Mouse (Mus musculus) kidney, postnatal 14 days (tissue): ENCODE data around the gene Tbc1d22a.
"Not testable (repeated sequence)": the region's sequence is repeated elsewhere in the genome, so short reads cannot be mapped to it uniquely, and the experiment has no call there.

ENCODE experiments used
- DNase-seq: peaks from one replicate; pipeline ENCODE4 v3.0.0; 2022; ENCODE audit warnings: mixed read lengths

Gene Tbc1d22a

DNA sequence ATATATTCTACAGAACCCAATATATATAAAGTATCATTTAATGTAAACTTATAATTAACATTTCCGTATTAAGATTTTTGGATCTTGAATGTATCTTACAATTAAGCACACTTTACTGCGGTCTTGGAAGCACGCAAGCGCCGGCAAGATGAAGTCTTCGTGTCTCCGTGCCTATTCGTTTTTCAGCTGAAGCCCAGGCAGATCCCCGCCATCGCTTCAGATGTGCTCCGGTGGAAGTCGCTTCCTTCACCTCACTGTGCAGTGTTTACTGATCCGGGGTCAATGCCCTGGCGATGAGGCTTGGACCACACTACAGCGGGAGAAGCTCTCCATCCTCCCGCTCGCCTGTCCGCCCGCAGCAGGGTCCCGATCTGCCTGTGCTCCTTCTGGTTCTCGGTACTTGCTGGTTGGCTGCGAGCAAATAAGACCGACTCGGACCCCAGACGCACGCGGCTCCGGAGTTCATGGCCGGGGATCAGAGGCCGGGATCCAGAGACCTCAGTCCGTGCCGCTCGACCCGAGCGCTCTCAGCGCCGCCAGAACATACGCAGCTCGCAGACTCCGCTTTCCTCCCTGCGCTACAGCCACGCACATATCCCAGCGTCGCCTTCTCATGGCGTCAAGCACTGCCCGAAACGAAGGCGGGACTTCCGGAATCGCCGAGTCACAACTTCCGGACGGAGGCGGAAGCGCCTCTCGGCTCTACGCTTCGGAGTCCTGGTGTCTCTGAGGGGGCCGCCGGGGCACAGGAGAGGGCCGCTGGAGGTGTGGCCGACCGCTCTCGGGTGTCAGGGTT lies at the start of gene Tbc1d22a:
Gene Tbc1d22a, plus strand, starts transcription at position 707 of the 796 bp plus-strand sequence.
- DNase-seq = peak; percentile 94

DNA sequence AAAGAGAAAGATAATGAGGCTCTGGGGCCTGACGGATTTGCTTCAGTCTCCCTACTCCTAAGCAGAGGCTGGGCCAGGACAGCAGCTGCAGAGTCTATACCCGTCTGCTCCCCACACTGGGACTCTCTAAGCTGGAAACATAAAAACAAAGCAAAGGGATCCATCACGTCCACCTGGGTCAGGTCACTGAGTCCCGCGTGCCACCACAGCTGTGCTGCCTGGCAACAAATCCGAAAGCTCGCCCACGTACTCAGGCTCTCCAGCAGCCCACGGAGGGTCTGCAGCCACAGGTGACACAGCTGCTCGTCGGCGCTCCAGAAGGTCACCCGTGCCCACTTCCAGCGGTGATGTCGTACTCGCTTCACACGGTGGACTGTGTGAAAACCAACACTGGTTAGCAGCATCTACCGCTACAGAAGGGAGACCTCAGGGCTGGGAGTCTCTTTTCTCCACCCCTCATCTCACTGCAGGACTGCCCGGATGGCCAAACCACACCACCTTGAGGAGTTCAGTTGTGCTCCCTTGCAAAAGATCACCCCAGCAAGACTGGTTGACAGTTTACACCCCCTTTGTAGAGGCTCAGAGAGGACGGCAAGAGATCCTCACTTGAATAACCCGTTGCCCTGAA lies 49.4 kb upstream of the Tbc1d22a start:
- DNase-seq = no peak

- no peak for DNase-seq
Observed at GRCm38 (mm10) chr15:86165811-86166590, 48.3 kb upstream of the Tbc1d22a start.

GRCm38 (mm10) chr15:86167032-86167655 lies 47.1 kb upstream of the Tbc1d22a start:
- DNase-seq = no peak

DNA sequence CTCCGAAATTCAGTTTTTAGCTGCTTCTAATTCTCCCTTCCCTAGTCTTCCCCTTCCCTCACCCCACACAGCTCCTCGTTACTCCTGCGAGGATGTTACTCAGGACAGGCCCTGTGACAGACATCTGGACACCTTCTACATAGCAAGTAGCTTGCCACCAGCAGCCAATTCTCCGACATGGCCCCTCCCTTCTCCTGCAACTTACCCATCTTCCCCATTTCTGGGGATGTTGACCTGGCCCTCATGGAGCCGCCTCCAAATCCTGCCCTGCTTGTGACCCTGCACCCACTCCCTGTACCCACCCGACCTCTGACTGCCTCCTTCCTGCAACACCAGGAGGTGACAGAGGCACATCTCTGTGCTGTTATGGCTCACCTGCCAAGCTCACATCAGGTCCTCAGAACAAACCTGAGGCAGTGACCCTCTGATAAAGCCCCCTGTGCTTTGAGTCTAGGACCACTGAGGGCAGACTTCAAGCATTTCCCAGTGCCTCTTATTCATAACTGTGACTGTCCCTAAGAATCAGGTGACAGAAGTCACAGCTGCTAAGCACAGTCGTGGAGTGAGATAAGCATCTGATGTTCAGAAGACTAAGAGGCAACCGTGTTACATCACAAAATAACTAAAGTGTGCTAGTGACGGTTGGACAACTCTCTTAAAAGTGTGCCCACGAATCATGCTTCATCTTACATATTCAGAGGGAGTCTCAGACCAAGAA lies 46.3 kb upstream of the Tbc1d22a start:
- no peak for DNase-seq

- DNase-seq = peak; percentile 54
Observed at GRCm38 (mm10) chr15:86168505-86168867, 45.8 kb upstream of the Tbc1d22a start.

DNA sequence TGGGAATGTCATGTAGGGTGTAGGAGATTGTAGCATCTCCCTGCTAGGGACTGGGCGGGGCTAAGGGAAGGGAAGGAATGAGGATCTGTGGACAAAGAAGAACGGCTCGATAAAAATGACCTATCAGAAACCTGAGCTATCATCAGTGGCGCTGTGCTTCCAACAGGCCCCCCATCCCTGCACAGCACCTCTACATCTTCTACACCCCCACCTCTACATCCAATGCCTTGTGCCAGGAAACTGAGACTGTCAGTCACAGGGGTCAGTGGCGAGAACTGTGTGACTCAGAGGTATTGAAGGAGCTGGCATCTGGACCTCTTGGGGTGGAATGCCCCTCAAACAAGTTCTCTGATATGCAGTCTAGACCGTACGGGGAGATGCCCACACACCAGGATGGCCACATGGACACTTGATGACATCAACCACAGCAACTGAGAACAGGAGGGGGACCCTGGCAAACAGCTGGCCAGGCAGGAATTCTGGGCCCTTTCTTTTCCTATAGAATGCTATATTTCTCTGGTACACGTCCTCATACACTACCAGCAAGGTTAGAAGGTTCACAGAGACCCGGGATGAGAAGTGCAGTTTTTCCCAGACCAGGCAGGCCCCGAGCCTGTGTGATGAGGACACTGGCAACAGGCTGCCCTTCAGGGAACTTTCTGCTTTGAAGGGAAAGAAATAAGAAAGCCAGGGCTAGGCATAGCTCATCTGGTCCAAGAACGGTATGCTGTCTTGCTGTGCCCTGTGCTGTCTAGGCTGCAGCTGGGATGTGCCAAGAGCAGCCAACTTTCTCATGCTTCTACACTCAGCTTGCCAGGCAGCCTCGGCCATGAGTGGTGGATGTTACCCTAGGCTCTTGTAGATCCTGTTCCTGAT lies 45.1 kb upstream of the Tbc1d22a start:
- no peak for DNase-seq

- peak; percentile 57 for DNase-seq
Observed at GRCm38 (mm10) chr15:86169817-86170110, 44.5 kb upstream of the Tbc1d22a start.

GRCm38 (mm10) chr15:86171316-86171715 lies 42.9 kb upstream of the Tbc1d22a start:
- DNase-seq = no peak

- DNase-seq = no peak
Observed at GRCm38 (mm10) chr15:86172124-86172523, 42.1 kb upstream of the Tbc1d22a start.

DNA sequence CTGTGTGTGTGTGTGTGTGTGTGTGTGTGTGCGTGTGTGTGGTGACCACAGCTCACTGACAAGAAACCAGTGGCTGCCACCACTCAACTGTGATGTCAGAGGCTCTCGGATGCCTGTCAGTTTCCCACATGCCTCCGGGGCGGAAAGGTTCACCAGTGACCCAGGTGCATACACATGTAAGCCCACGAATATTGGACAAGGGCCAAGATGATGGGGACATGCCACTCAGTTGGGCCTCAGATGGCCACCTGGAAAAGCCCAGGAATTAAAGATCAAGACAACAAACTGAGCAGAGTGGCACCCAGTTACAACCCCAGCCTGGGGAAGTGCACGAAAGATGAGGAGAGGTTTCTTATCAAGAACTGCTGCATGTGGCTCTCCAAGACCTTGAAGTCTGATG lies 41.7 kb upstream of the Tbc1d22a start:
- DNase-seq = no peak

DNA sequence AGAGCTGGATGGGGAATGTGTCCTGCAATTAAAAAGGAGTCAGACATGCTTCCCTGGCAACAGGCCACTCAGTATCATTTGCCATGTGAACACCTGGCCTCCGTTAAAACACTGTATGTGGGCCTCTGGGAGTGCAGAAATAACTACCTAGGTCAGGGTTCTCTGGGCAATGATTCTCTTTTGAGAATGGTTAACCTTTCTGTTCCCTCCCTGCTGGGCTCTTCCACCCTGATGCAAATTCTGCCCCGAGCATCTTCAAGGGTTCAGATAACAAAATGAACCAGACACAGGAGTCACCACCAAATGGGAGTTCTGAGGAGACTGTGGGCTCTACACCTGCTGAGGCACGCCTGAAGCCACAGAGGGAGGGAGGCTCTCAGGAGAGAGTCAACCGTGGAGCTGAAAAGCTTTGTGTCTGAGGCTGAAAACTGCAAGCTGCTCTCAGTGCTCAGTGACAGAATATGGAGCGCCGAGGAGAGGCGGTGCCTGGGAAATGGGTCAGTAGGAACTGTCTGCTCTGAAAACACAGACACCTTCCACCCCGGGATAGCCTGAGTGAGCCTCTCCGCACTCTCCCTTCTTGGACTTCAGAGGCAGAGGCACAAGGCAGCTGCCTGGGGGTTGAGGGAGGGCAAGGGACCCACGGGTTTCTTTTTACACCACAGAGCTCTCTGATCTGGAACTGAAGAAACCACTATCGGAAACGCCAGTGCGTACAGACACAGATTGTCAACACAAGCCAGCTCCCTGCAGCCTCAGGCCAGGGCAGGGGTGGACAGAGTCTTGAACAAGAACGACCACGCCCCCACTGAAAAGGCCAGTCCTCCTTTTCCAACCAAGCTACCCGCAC lies 40.9 kb upstream of the Tbc1d22a start:
- peak; percentile 63 for DNase-seq

- DNase-seq = no peak
Observed at GRCm38 (mm10) chr15:86175253-86176050, 38.8 kb upstream of the Tbc1d22a start.

- DNase-seq = no peak
Observed at GRCm38 (mm10) chr15:86176166-86176565, 38.1 kb upstream of the Tbc1d22a start.

DNA sequence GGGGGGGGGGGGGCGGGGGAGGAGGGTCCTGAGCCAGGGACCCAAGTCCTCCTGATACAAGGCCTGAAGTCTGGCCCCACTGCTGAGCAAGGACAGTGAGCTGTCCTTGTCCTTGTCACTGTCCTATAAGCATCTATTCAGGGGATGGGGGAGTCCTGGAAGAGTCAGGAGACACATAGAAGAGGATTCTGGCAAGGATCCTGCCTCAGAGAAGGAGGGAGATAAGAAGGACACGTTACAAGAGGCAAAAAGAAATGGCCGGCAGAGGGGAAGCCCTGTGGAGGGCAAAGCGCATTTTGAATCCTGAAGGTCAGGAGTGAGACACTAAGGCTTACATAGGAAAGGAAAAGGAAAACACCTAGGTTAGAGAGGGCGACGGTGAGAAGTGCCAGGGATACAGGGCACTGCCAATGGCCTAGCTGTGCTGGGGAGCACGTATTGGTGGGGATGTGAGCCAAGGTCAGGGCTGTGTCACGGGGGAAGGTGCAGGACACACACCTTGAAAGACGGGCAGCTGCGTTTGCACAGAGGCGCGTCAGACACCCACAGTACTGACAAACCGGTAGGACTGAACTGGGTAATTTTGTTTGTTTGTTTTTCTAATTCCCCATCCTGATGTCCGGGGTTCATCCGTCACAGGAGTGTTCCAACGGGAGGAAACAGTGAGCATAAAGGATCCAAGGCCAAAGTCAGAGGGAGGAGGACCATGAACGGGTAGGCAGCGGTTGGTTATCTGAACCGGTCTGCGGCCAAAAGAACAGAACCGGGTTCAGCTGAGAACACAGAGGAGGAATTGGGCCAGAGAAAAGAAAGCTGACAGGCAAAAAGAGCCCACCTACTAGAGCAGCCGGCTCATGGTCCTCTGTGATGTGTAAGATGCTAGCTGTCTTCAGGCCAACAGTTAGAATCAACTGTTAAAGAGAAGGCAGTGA lies 37.2 kb upstream of the Tbc1d22a start:
- DNase-seq = no peak

DNA sequence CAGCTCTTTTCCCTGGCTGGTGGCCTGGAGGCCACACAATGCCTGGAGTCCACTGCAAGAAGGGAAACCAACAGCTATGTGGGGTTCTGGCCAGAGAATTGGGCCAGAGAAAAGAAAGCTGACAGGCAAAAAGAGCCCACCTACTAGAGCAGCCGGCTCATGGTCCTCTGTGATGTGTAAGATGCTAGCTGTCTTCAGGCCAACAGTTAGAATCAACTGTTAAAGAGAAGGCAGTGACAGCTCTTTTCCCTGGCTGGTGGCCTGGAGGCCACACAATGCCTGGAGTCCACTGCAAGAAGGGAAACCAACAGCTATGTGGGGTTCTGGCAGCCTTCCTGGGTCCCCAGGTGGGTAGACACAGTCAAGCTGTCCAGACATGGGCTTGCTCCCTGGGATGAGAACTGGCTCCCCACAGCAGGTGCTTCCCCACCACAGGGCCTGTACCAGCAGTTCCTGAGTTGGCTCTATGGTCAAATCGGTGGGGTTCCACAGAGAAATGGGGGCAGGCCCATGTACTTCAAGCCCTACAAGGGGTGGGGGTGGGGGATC lies 36.5 kb upstream of the Tbc1d22a start:
- DNase-seq = not testable (repeated sequence)

GRCm38 (mm10) chr15:86178594-86178993 lies 35.7 kb upstream of the Tbc1d22a start:
- DNase-seq = no peak

DNA sequence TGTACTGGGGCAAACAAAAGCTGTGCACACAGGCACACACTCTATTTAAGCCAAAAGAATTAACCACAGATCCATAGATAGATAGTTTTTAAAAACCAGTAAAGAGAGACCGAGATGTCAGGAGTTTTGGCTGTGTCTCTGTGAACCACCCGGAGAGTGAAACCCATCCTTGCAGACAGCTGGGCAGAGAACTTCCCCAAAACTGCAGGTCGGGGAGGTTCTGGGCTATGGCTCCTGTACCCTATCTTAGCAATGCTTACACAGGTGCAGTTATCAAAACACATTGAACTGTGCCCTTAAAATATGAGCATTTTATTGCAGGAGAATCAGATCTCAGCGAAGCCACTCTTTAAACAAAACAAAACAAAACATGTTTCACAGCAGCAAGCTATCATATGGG lies 33.8 kb upstream of the Tbc1d22a start:
- no peak for DNase-seq
